In genomic region chr1:141369447-141369846, GRCm38 (mm10) we compare ENCODE assay signal across 18 mouse cellular contexts.
A peak's percentile ranks its signal among the peaks of the same experiment; 100 is the strongest.
DNase-seq lines count a peak whose midpoint lies in the region; ATAC-seq lines count a peak whose summit lies in the region.
"Had no signal": no experiment of that assay in that cellular context is flagged by ENCODE, and none has a peak within 500 bp of the region (broad histone marks: within the 10 kb centered on the region; RNA-seq: fewer than 3 reads in every experiment).

No protein-coding gene starts in this region.

- H3K4me3 ChIP-seq in forebrain, embryonic 12.5 days (replicated peaks), result no peak overlapping the region
- no peak overlapping the region for H3K4me3 ChIP-seq in forebrain, embryonic 10.5 days
- no peak overlapping the region for H3K4me3 ChIP-seq in midbrain, embryonic 13.5 days (replicated peaks)
- no peak overlapping the region for H3K4me3 ChIP-seq in midbrain, embryonic 16.5 days (ENCODE audit: low read depth, low read length)
- H3K4me3 ChIP-seq: embryonic facial prominence, embryonic 13.5 days; heart, embryonic 10.5 days; hindbrain, embryonic 13.5 days had no signal

- no peaks in the 10 kb centered on the region for H3K36me3 ChIP-seq in forebrain, embryonic 12.5 days (replicated peaks)
- H3K36me3 ChIP-seq in forebrain, embryonic 10.5 days (replicated peaks), result no peaks in the 10 kb centered on the region
- H3K36me3 ChIP-seq in midbrain, embryonic 13.5 days, result no peaks in the 10 kb centered on the region
- H3K36me3 ChIP-seq in midbrain, embryonic 16.5 days (ENCODE audit: control insufficient read depth, insufficient read depth, low read length), result no peaks in the 10 kb centered on the region
- H3K36me3 ChIP-seq: embryonic facial prominence, embryonic 13.5 days; heart, embryonic 10.5 days; hindbrain, embryonic 13.5 days had no signal

- ATAC-seq in forebrain, embryonic 12.5 days (ENCODE audit: low FRiP score), result peak; percentile 73
- ATAC-seq in midbrain, embryonic 13.5 days, result 0 out of 2 replicates have a peak, but pooled peaks have one; percentile 40
- no peak for ATAC-seq in midbrain, embryonic 16.5 days

- no peak overlapping the region for H3K4me2 ChIP-seq in forebrain, embryonic 12.5 days
- no peak overlapping the region for H3K4me2 ChIP-seq in midbrain, embryonic 13.5 days (replicated peaks)
- H3K4me2 ChIP-seq in midbrain, embryonic 16.5 days (ENCODE audit: low read length), result no peak overlapping the region
- H3K4me2 ChIP-seq: embryonic facial prominence, embryonic 13.5 days; hindbrain, embryonic 13.5 days had no signal

- DNase-seq in forebrain, embryonic 10.5 days (ENCODE audit: extremely low spot score, low spot score), result no peak
- DNase-seq in retina, postnatal 1 day, result peak; percentile 3
- DNase-seq in retina, embryonic 14.5 days (ENCODE audit: low spot score), result no peak
- no peak for DNase-seq in cerebellum, postnatal 14 days
- DNase-seq: adrenal gland, postnatal 10 days; cerebellum, adult 11-12 months; cerebellum, adult 9-10 months; cerebellum, postnatal 36 days; gastrocnemius, postnatal 10 days; heart, adult 18-20 months; heart, postnatal 10 days; heart, postnatal 4 days had no signal

- no peaks in the 10 kb centered on the region for H3K9me3 ChIP-seq in forebrain, embryonic 12.5 days
- no peaks in the 10 kb centered on the region for H3K9me3 ChIP-seq in forebrain, embryonic 10.5 days
- no peaks in the 10 kb centered on the region for H3K9me3 ChIP-seq in midbrain, embryonic 13.5 days
- no peaks in the 10 kb centered on the region for H3K9me3 ChIP-seq in midbrain, embryonic 16.5 days (replicated peaks; ENCODE audit: control insufficient read depth, low read length, poor library complexity, severe bottlenecking)
- H3K9me3 ChIP-seq: embryonic facial prominence, embryonic 13.5 days; heart, embryonic 10.5 days; hindbrain, embryonic 13.5 days had no signal

- no peak overlapping the region for H3K9ac ChIP-seq in forebrain, embryonic 12.5 days
- no peak overlapping the region for H3K9ac ChIP-seq in midbrain, embryonic 13.5 days (replicated peaks)
- no peak overlapping the region for H3K9ac ChIP-seq in midbrain, embryonic 16.5 days (ENCODE audit: low read depth, low read length)
- H3K9ac ChIP-seq: embryonic facial prominence, embryonic 13.5 days; hindbrain, embryonic 13.5 days had no signal

- 64% methylated on average over 1 of the region's 1 CpGs for WGBS in forebrain, embryonic 12.5 days
- 94% methylated on average over 1 of the region's 1 CpGs for WGBS in forebrain, embryonic 10.5 days
- 68% methylated on average over 1 of the region's 1 CpGs for WGBS in midbrain, embryonic 13.5 days
- 55% methylated on average over 1 of the region's 1 CpGs for WGBS in midbrain, embryonic 16.5 days

- no peaks in the 10 kb centered on the region for H3K4me1 ChIP-seq in forebrain, embryonic 12.5 days
- no peaks in the 10 kb centered on the region for H3K4me1 ChIP-seq in forebrain, embryonic 10.5 days
- H3K4me1 ChIP-seq in midbrain, embryonic 13.5 days (replicated peaks), result no peaks in the 10 kb centered on the region
- H3K4me1 ChIP-seq in midbrain, embryonic 16.5 days (ENCODE audit: control insufficient read depth, insufficient read depth, low read length), result no peaks in the 10 kb centered on the region
- H3K4me1 ChIP-seq: embryonic facial prominence, embryonic 13.5 days; heart, embryonic 10.5 days; hindbrain, embryonic 13.5 days had no signal

- H3K27ac ChIP-seq in forebrain, embryonic 12.5 days, result no peak overlapping the region
- H3K27ac ChIP-seq in forebrain, embryonic 10.5 days, result no peak overlapping the region
- no peak overlapping the region for H3K27ac ChIP-seq in midbrain, embryonic 13.5 days
- no peak overlapping the region for H3K27ac ChIP-seq in midbrain, embryonic 16.5 days (ENCODE audit: low read length)
- H3K27ac ChIP-seq: embryonic facial prominence, embryonic 13.5 days; heart, embryonic 10.5 days; hindbrain, embryonic 13.5 days had no signal

- H3K27me3 ChIP-seq in forebrain, embryonic 12.5 days, result no peaks in the 10 kb centered on the region
- H3K27me3 ChIP-seq in forebrain, embryonic 10.5 days (ENCODE audit: poor library complexity, severe bottlenecking), result no peaks in the 10 kb centered on the region
- no peaks in the 10 kb centered on the region for H3K27me3 ChIP-seq in midbrain, embryonic 13.5 days
- H3K27me3 ChIP-seq in midbrain, embryonic 16.5 days (ENCODE audit: control insufficient read depth, insufficient read depth, low read depth, low read length), result no peaks in the 10 kb centered on the region
- H3K27me3 ChIP-seq: embryonic facial prominence, embryonic 13.5 days; hindbrain, embryonic 13.5 days had no signal
